Mouse (Mus musculus) heart, embryonic 14.5 days (tissue): ENCODE measurements around the gene Galns. TPM values are rescaled to one million over a fixed set of nuclear protein-coding genes. Genes with fewer than 3 reads are reported as not detected.

Source experiments
- ATAC-seq: fragments of 200-750 bp; cut with Nextera tagmentation; 2 replicates; pipeline ENCODE4 v1.8.0; 2017; ENCODE audit warnings: low read depth, moderate TSS enrichment; ENCODE audit not compliant: insufficient number of reproducible peaks, insufficient read depth, low FRiP score
- H3K27ac ChIP-seq, 2 experiments: fragments of 200-500 bp in 1 of 2; fragments of 300-500 bp in 1 of 2; sonication (generic) in 1 of 2; replicated peaks in 1 of 2; 2 replicates each; pipeline ENCODE4 v1.5.1; 2012 to 2014; ENCODE audit warnings: low read depth in 2 of 2, low read length in 2 of 2, control low read depth in 1 of 2, mild to moderate bottlenecking in 1 of 2, mixed read lengths in 1 of 2; ENCODE audit not compliant: control insufficient read depth in 1 of 2, insufficient read depth in 1 of 2
- H3K27me3 ChIP-seq: fragments of 300-500 bp; sonication (generic); 2 replicates; pipeline ENCODE4 v1.6.1; 2014; ENCODE audit warnings: mild to moderate bottlenecking, low read length, control low read depth; ENCODE audit not compliant: control insufficient read depth, insufficient read depth
- H3K36me3 ChIP-seq: fragments of 300-500 bp; sonication (generic); 2 replicates; pipeline ENCODE4 v1.6.1; 2014; ENCODE audit warnings: mild to moderate bottlenecking, control low read depth, low read length, mixed read lengths; ENCODE audit not compliant: control insufficient read depth, insufficient read depth
- H3K4me1 ChIP-seq, 2 experiments: fragments of 200-500 bp in 1 of 2; fragments of 300-500 bp in 1 of 2; sonication (generic) in 1 of 2; 2 replicates each; pipeline ENCODE4 v1.6.1; 2012 to 2014; ENCODE audit warnings: low read length in 2 of 2, control low read depth in 1 of 2, mixed read lengths in 1 of 2; ENCODE audit not compliant: control insufficient read depth in 2 of 2, insufficient read depth in 2 of 2
- H3K4me2 ChIP-seq: fragments of 300-500 bp; sonication (generic); 2 replicates; pipeline ENCODE4 v1.6.1; 2014; ENCODE audit warnings: mild to moderate bottlenecking, low read length
- H3K4me3 ChIP-seq, 2 experiments: fragments of 200-500 bp in 1 of 2; fragments of 300-500 bp in 1 of 2; sonication (generic) in 1 of 2; 2 replicates each; pipeline ENCODE4 v1.5.1; 2012 to 2014; ENCODE audit warnings: low read length in 2 of 2, mild to moderate bottlenecking in 2 of 2, control low read depth in 1 of 2, low read depth in 1 of 2, moderate library complexity in 1 of 2; ENCODE audit not compliant: control insufficient read depth in 1 of 2, insufficient read depth in 1 of 2
- H3K9ac ChIP-seq: fragments of 300-500 bp; sonication (generic); 2 replicates; pipeline ENCODE4 v1.6.1; 2014; ENCODE audit warnings: mild to moderate bottlenecking, low read length
- H3K9me3 ChIP-seq: fragments of 300-500 bp; sonication (generic); 2 replicates; pipeline ENCODE4 v1.6.1; 2016; ENCODE audit warnings: low read length, control low read depth; ENCODE audit not compliant: control insufficient read depth
- WGBS: fragments of 180-500 bp; shearing (Covaris S2); extraction: QIAGEN DNeasy Blood & Tissue Kit; methylation state at CpG from one replicate; pipeline ENCODE4 v1.1.7; 2014; 5-methylcytosine and 5-hydroxymethylcytosine counted together
- polyA plus RNA-seq: library from polyadenylated mRNA; unstranded; fragments of >200 nt; fragmentation: Nextera tagmentation; extraction: Ambion mirVana; gene quantifications from 2 replicates; pipeline ENCODE4 v1.2.1, GENCODE M21; 2014

The Galns gene
- polyA plus RNA-seq, 1 experiment from 2014 or later: 11.2 TPM

DNA sequence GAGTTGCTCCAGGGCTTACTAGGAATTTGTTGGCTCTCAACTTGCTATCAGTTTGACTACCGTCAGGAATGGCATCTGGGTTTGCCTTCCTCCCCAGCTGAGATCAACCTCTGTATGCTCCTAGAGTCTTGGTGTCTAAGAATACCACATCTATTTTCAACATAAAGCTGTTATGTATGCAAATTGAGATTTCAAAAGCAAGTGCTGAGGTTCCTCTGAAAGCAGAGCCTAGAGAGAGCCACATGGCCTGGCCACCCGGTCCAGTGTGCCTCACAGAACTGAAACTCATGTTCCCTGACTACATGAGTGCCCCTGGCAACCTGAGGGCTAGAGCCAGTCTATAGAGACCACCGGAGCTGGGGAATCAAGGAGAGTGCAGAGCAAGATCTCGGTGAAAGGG, 5.9 kb downstream of the Galns start:
- H3K4me3 ChIP-seq: no peak overlapping the region
- peaks cover 8% of the 10 kb centered on the region; the same call in 1 of the 2 replicates for H3K36me3 ChIP-seq
- no peak overlapping the region for H3K4me2 ChIP-seq
- no peaks in the 10 kb centered on the region for H3K27me3 ChIP-seq
- no peaks in the 10 kb centered on the region for H3K9me3 ChIP-seq
- H3K9ac ChIP-seq: no peak overlapping the region
- peak overlapping the region; percentile 20 to 52; a peak in 3 of 4 replicates for H3K27ac ChIP-seq
- ATAC-seq: no peak
- 51% methylated on average over 4 of the region's 4 CpGs for WGBS
- peaks cover 10 to 14% of the 10 kb centered on the region in 2 experiments for H3K4me1 ChIP-seq

DNA sequence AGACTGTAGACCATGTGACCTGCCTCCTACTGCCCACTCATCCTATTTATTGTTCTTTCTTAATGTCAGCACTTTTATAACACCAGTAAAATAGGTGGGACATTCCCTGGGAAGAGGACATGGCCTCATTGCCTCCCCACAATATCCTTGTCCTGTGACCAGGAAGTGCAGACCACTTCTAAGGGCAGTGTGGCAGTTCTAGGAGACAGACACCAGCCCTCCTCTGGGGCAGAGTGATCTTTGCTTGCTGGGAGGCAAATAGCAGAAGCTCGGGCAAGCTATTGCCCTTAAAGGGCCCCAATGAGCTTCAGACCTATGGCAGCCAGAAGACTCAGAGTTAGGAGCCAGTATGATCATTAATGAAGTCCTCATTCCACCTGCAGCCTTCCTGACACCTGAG, 6.6 kb downstream of the Galns start:
- 40% methylated on average over 1 of the region's 1 CpGs for WGBS
- no peak overlapping the region; the same call in 1 of the 2 replicates for H3K9ac ChIP-seq
- ATAC-seq: no peak
- H3K4me2 ChIP-seq: no peak overlapping the region
- H3K27me3 ChIP-seq: no peaks in the 10 kb centered on the region
- H3K9me3 ChIP-seq: no peaks in the 10 kb centered on the region
- peak overlapping the region in 1 of 2 experiments; percentile 20; a peak in 1 of 4 replicates for H3K27ac ChIP-seq
- peaks cover 9 to 13% of the 10 kb centered on the region in 2 experiments for H3K4me1 ChIP-seq
- peaks cover 8% of the 10 kb centered on the region; the same call in 1 of the 2 replicates for H3K36me3 ChIP-seq
- H3K4me3 ChIP-seq: no peak overlapping the region

DNA sequence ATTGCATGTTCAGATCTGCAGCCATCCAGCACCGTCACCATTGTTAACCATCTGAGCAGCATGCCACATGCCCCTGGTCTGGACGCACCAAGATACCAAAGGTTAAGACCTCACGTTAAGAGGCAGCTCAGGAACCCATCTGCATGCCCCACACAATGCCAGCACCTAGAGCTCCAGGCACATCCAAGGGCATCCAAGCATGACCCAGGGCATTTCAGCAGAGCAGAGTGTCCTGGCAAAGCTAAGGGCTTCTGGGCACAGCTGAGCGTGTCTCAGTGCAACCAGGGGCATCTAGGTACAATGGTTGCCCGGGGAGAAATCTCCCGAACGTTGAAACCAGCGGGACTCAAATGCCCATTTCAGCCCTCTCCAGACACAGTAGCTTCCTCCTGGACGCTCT, 10.6 kb downstream of the Galns start:
- WGBS: 92% methylated on average over 9 of the region's 9 CpGs
- H3K9ac ChIP-seq: no peak overlapping the region
- ATAC-seq: no peak
- peaks cover 15% of the 10 kb centered on the region for H3K36me3 ChIP-seq
- H3K27me3 ChIP-seq: no peaks in the 10 kb centered on the region
- H3K9me3 ChIP-seq: no peaks in the 10 kb centered on the region
- H3K4me2 ChIP-seq: no peak overlapping the region
- peaks cover 9 to 13% of the 10 kb centered on the region in 2 experiments for H3K4me1 ChIP-seq
- H3K4me3 ChIP-seq: no peak overlapping the region
- H3K27ac ChIP-seq: no peak overlapping the region

DNA sequence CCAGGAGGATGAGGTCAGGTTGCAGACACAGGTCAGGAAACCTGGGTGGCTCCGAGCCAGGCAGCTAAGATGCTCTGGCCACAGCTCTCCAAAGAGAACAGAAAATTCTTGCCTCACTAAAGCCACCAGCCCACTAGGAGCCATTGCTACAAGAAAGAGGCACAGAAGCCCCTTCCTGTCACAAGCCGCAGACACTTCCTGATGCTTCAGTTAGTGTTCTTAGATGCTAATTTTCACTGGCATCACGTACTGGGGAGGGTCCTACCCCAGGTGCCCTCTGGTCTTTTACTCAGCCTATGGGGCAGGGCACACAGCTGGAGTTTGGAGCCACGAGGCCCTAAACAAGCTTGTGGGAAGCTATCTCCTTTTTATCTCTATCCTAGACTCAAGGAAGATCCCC, 15.2 kb downstream of the Galns start:
- ATAC-seq: no peak
- Histone ChIP-seq H3K9ac (no peak overlapping the region), H3K4me2 (no peak overlapping the region), H3K9me3 (no peaks in the 10 kb centered on the region), H3K36me3 (peaks cover 27% of the 10 kb centered on the region), H3K27ac (no peak overlapping the region), H3K4me3 (no peak overlapping the region), H3K4me1 (peaks cover 0 to 2% of the 10 kb centered on the region in 2 experiments; a peak in 1 of 4 replicates), H3K27me3 (no peaks in the 10 kb centered on the region)
- WGBS: 49% methylated on average over 4 of the region's 4 CpGs

DNA sequence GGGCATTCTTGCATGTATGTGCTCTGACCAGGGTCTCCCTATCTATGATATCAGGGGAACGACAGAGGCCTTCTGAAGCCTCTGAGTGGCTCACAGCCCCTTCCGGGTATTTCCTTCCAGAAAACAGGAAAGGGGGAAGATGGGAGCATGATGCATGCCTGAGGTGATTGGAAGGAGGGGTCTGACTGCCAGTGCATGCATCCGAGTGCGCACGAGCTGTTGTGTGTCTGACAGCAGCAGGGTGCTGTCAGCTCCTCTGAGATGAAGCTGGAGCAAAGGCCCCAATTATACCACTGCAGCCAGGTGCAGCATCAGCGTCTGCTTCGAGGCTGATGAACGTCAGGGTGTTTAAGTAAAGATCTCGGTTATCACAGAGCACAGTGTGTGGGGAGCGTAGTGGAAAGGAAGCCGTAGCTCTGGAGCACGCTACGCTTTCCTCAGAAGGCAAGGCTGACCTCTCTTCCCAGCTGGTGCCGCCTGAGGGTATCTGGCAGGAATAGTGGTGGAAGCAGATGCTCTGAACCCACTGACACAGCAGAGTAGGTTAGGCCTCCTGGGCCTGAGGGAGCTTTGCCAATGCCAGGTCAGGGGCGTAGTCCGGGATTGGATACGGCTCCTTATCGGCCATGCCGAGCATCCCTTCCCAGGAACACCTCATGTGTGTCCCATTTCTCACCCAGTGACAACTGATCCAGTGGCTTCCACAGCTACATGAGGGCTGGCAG, 17.3 kb downstream of the Galns start:
- H3K4me2 ChIP-seq: no peak overlapping the region
- H3K9me3 ChIP-seq: no peaks in the 10 kb centered on the region
- no peak overlapping the region for H3K4me3 ChIP-seq
- no peaks in the 10 kb centered on the region for H3K27me3 ChIP-seq
- no peak overlapping the region; the same call in 1 of the 2 replicates for H3K9ac ChIP-seq
- peaks cover 24% of the 10 kb centered on the region for H3K36me3 ChIP-seq
- peaks cover 0 to 2% of the 10 kb centered on the region in 2 experiments; a peak in 1 of 4 replicates for H3K4me1 ChIP-seq
- 66% methylated on average over 19 of the region's 19 CpGs for WGBS
- ATAC-seq: no peak
- H3K27ac ChIP-seq: no peak overlapping the region

DNA sequence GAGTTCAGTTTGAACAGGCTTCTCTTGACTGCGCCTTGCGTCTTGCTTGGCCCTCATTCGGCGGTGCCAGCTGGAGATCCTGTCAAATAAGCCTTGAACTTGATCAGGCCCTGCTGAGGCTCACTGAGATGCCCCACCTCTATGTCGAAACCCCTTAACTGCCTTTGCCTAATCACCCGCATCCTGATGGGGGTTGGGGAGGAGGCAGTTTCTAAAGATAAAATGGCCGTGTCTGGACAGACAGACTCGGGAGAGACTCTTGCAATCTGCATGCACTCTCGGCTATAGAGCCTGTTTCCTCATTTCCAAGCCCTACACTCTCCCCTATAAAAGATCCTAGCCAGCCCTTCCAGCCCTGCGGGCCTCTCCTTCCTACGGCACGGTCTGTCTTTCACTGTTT, 18.0 kb downstream of the Galns start:
- peaks cover 0 to 2% of the 10 kb centered on the region in 2 experiments; a peak in 1 of 4 replicates for H3K4me1 ChIP-seq
- H3K9me3 ChIP-seq: no peaks in the 10 kb centered on the region
- no peak overlapping the region for H3K27ac ChIP-seq
- H3K36me3 ChIP-seq: peaks cover 21% of the 10 kb centered on the region
- no peak overlapping the region; the same call in 1 of the 2 replicates for H3K9ac ChIP-seq
- no peaks in the 10 kb centered on the region for H3K27me3 ChIP-seq
- no peak overlapping the region for H3K4me2 ChIP-seq
- no peak overlapping the region for H3K4me3 ChIP-seq
- WGBS: 59% methylated on average over 12 of the region's 12 CpGs
- ATAC-seq: no peak

DNA sequence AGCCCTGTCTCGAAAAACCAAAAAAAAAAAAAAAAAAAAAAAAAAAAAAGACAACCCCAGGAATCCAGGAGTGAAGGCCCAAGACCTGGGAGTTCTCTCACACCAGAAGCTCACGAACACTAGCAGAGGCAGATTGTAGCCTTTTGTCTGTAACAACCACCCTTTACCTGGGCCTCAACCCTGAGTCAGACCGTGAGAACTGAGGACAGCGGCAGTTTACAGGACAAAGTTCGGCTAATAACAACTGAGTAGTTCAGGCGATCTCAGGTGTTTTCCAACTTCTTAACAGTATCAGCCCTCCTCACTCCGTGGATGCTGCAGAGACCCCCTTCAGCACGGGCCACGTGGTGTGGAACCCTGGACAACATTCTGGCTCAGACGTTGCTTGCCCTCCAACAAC, 24.5 kb downstream of the Galns start:
- Histone ChIP-seq H3K9ac (no peak overlapping the region), H3K27me3 (no peaks in the 10 kb centered on the region), H3K36me3 (no peaks in the 10 kb centered on the region), H3K9me3 (no peaks in the 10 kb centered on the region), H3K4me1 (peaks cover 0 to 4% of the 10 kb centered on the region in 2 experiments; a peak in 2 of 4 replicates), H3K4me3 (no peak overlapping the region), H3K4me2 (no peak overlapping the region), H3K27ac (no peak overlapping the region)
- WGBS: 86% methylated on average over 10 of the region's 10 CpGs
- no peak for ATAC-seq
